Mouse (Mus musculus) limb, embryonic 10.5 days (tissue): Measurements from ENCODE around the gene Kif1b. TPM values are rescaled to one million over a fixed set of nuclear protein-coding genes. Genes with fewer than 3 reads are reported as not detected.

Experiments used
- DNase-seq: peaks from one replicate; pipeline ENCODE4 v3.0.0-alpha.2; 2017; ENCODE audit warnings: low spot score
- H3K27ac ChIP-seq: fragments of 300-500 bp; sonication (generic); 2 replicates; pipeline ENCODE4 v1.5.1; 2016; ENCODE audit warnings: mild to moderate bottlenecking
- H3K27me3 ChIP-seq: fragments of 300-500 bp; sonication (generic); 2 replicates; pipeline ENCODE4 v1.6.1; 2016; ENCODE audit warnings: low read depth, mild to moderate bottlenecking; ENCODE audit not compliant: poor library complexity, severe bottlenecking
- H3K36me3 ChIP-seq: fragments of 300-500 bp; sonication (generic); 2 replicates; pipeline ENCODE4 v1.6.1; 2016; ENCODE audit warnings: mild to moderate bottlenecking, moderate library complexity
- H3K4me1 ChIP-seq: fragments of 300-500 bp; sonication (generic); 2 replicates; pipeline ENCODE4 v1.6.1; 2016
- H3K4me3 ChIP-seq: fragments of 300-500 bp; sonication (generic); 2 replicates; pipeline ENCODE4 v1.5.1; 2016; ENCODE audit warnings: mild to moderate bottlenecking, moderate library complexity
- H3K9me3 ChIP-seq: fragments of 300-500 bp; sonication (generic); replicated peaks from 2 replicates; pipeline ENCODE4 v1.6.1; 2016; ENCODE audit warnings: mild to moderate bottlenecking
- WGBS: fragments of 180-500 bp; shearing (Covaris S2); methylation state at CpG from one replicate; pipeline ENCODE4 v1.1.7; 2016; 5-methylcytosine and 5-hydroxymethylcytosine counted together
- polyA plus RNA-seq: library from polyadenylated mRNA; unstranded; fragments of >200 nt; fragmentation: Nextera tagmentation; extraction: Ambion mirVana; gene quantifications from 2 replicates; pipeline ENCODE4 v1.2.1, GENCODE M21; 2016

Gene Kif1b
- polyA plus RNA-seq, 1 experiment from 2014 or later: 38.2 TPM

- Histone ChIP-seq H3K9me3 (no peaks in the 10 kb centered on the region), H3K36me3 (no peaks in the 10 kb centered on the region), H3K4me3 (peak overlapping the region; percentile 91), H3K27ac (peak overlapping the region; percentile 94), H3K4me1 (peaks cover 22% of the 10 kb centered on the region), H3K27me3 (no peaks in the 10 kb centered on the region)
- no peak for DNase-seq
- WGBS: 51% methylated on average over 3 of the region's 3 CpGs
Observed at GRCm38 (mm10) chr4:149308491-149308820, 963 bp upstream of the Kif1b start.

- peak; percentile 74 for DNase-seq
- WGBS: under 1% methylated on average over 83 of the region's 83 CpGs
- no peaks in the 10 kb centered on the region for H3K36me3 ChIP-seq
- H3K27me3 ChIP-seq: no peaks in the 10 kb centered on the region
- peaks cover 22% of the 10 kb centered on the region for H3K4me1 ChIP-seq
- no peaks in the 10 kb centered on the region for H3K9me3 ChIP-seq
- peak overlapping the region; percentile 94 for H3K27ac ChIP-seq
- peak overlapping the region; percentile 91 for H3K4me3 ChIP-seq
Observed at GRCm38 (mm10) chr4:149306712-149307595, 539 bp downstream of the Kif1b start.

- no peak for DNase-seq
- peak overlapping the region; percentile 91 for H3K4me3 ChIP-seq
- no peaks in the 10 kb centered on the region for H3K9me3 ChIP-seq
- no peaks in the 10 kb centered on the region for H3K27me3 ChIP-seq
- H3K27ac ChIP-seq: peak overlapping the region; percentile 94
- H3K4me1 ChIP-seq: peaks cover 22% of the 10 kb centered on the region
- H3K36me3 ChIP-seq: no peaks in the 10 kb centered on the region
- 50% methylated on average over 14 of the region's 14 CpGs for WGBS
Observed at GRCm38 (mm10) chr4:149305761-149306711, 1.5 kb downstream of the Kif1b start.

- H3K4me3 ChIP-seq: no peak overlapping the region
- H3K27ac ChIP-seq: no peak overlapping the region
- DNase-seq: no peak
- 85% methylated on average over 1 of the region's 1 CpGs for WGBS
- H3K4me1 ChIP-seq: peaks cover 22% of the 10 kb centered on the region
- H3K27me3 ChIP-seq: no peaks in the 10 kb centered on the region
- H3K9me3 ChIP-seq: no peaks in the 10 kb centered on the region
- H3K36me3 ChIP-seq: no peaks in the 10 kb centered on the region
Observed at GRCm38 (mm10) chr4:149304466-149304865, 3.0 kb downstream of the Kif1b start.

GRCm38 (mm10) chr4:149303502-149303901 is 4.0 kb downstream of the Kif1b start:
- Histone ChIP-seq H3K4me1 (peaks cover 17% of the 10 kb centered on the region), H3K9me3 (no peaks in the 10 kb centered on the region)

GRCm38 (mm10) chr4:149302751-149303150 is 4.7 kb downstream of the Kif1b start:
- Histone ChIP-seq H3K4me3 (no peak overlapping the region), H3K27ac (no peak overlapping the region), H3K27me3 (no peaks in the 10 kb centered on the region), H3K9me3 (no peaks in the 10 kb centered on the region), H3K36me3 (no peaks in the 10 kb centered on the region), H3K4me1 (peaks cover 12% of the 10 kb centered on the region)
- WGBS: 79% methylated on average over 5 of the region's 5 CpGs
- no peak for DNase-seq

More at GRCm38 (mm10) chr4:149303502-149303901, 4.0 kb downstream of the Kif1b start:
- H3K27ac ChIP-seq: no peak overlapping the region
- no peaks in the 10 kb centered on the region for H3K36me3 ChIP-seq
- no peak overlapping the region for H3K4me3 ChIP-seq
- 85% methylated on average over 5 of the region's 5 CpGs for WGBS
- DNase-seq: no peak
- no peaks in the 10 kb centered on the region for H3K27me3 ChIP-seq

- H3K36me3 ChIP-seq: no peaks in the 10 kb centered on the region
- 77% methylated on average over 3 of the region's 3 CpGs for WGBS
- DNase-seq: no peak
- no peak overlapping the region for H3K27ac ChIP-seq
- no peak overlapping the region for H3K4me3 ChIP-seq
- no peaks in the 10 kb centered on the region for H3K27me3 ChIP-seq
- no peaks in the 10 kb centered on the region for H3K9me3 ChIP-seq
- H3K4me1 ChIP-seq: peaks cover 12% of the 10 kb centered on the region
Observed at GRCm38 (mm10) chr4:149302136-149302535, 5.4 kb downstream of the Kif1b start.

GRCm38 (mm10) chr4:149296501-149296900 is 11.0 kb downstream of the Kif1b start:
- Histone ChIP-seq H3K9me3 (no peaks in the 10 kb centered on the region), H3K4me3 (no peak overlapping the region), H3K27ac (no peak overlapping the region), H3K36me3 (peaks cover 7% of the 10 kb centered on the region), H3K4me1 (peaks cover 19% of the 10 kb centered on the region), H3K27me3 (no peaks in the 10 kb centered on the region)
- DNase-seq: no peak
- 93% methylated on average over 2 of the region's 2 CpGs for WGBS

GRCm38 (mm10) chr4:149292984-149293383 is 14.5 kb downstream of the Kif1b start:
- Histone ChIP-seq H3K4me1 (peaks cover 19% of the 10 kb centered on the region), H3K36me3 (peaks cover 37% of the 10 kb centered on the region), H3K27ac (no peak overlapping the region), H3K4me3 (no peak overlapping the region), H3K9me3 (no peaks in the 10 kb centered on the region), H3K27me3 (no peaks in the 10 kb centered on the region)
- DNase-seq: no peak
- 74% methylated on average over 5 of the region's 5 CpGs for WGBS

GRCm38 (mm10) chr4:149291061-149291460 is 16.4 kb downstream of the Kif1b start:
- H3K27me3 ChIP-seq: no peaks in the 10 kb centered on the region
- WGBS: 86% methylated on average over 9 of the region's 9 CpGs

GRCm38 (mm10) chr4:149290157-149290750 is 17.2 kb downstream of the Kif1b start:
- H3K27ac ChIP-seq: no peak overlapping the region
- no peak overlapping the region for H3K4me3 ChIP-seq
- DNase-seq: no peak
- H3K9me3 ChIP-seq: no peaks in the 10 kb centered on the region
- peaks cover 15% of the 10 kb centered on the region for H3K4me1 ChIP-seq
- H3K36me3 ChIP-seq: peaks cover 43% of the 10 kb centered on the region
- H3K27me3 ChIP-seq: no peaks in the 10 kb centered on the region
- WGBS: 86% methylated on average over 7 of the region's 7 CpGs

More at GRCm38 (mm10) chr4:149291061-149291460, 16.4 kb downstream of the Kif1b start:
- no peak overlapping the region for H3K4me3 ChIP-seq
- H3K4me1 ChIP-seq: peaks cover 19% of the 10 kb centered on the region
- no peak overlapping the region for H3K27ac ChIP-seq
- DNase-seq: no peak
- H3K9me3 ChIP-seq: no peaks in the 10 kb centered on the region
- peaks cover 43% of the 10 kb centered on the region for H3K36me3 ChIP-seq

GRCm38 (mm10) chr4:149286287-149287137 is 21.0 kb downstream of the Kif1b start:
- Histone ChIP-seq H3K27ac (no peak overlapping the region), H3K27me3 (no peaks in the 10 kb centered on the region), H3K36me3 (peaks cover 44% of the 10 kb centered on the region), H3K4me1 (no peaks in the 10 kb centered on the region), H3K4me3 (no peak overlapping the region), H3K9me3 (no peaks in the 10 kb centered on the region)
- WGBS: 83% methylated on average over 8 of the region's 8 CpGs
- DNase-seq: no peak
